Mouse (Mus musculus) heart, adult 2 months (tissue): ENCODE measurements around the gene Irak4.

Experiments used
- CTCF ChIP-seq: fragments of 200-600 bp; IDR thresholded peaks from 2 replicates; pipeline ENCODE4 v1.8.1; 2022; ENCODE audit warnings: antibody characterized with exemption, mild to moderate bottlenecking, moderate library complexity
- POLR2A ChIP-seq: fragments of 200-500 bp; IDR thresholded peaks from 2 replicates; pipeline ENCODE4 v1.6.1; 2011; ENCODE audit warnings: mild to moderate bottlenecking, low read depth, low read length, control low read depth; ENCODE audit not compliant: insufficient read depth

DNA sequence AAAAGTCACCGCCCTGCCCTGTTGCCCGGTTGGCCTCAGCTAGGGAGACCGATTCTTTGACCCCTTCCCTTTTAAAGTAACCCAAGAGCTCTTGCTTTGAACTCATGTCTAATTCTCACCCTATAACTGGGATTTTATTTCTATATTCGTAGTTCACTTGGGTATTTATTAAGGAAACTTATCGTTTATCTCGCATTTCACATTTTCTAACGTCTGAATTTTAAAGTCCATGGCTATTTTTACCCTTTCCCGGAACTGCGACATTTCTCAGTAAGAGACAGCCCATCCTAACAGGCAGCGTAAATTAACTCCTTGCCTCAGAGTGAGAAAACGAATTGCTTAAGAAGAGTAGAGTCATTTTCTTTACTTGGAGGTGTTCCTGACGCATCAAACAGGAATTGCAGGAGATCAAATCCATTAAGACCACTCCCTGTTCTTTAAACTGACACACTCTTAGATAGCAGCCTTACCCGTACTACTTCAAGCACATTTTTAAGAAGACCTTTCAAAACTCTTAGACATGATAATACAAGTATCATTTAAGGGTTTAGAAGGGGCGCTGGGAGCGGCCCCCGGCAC, 25.4 kb upstream of the Irak4 start:
- no peak for TF ChIP-seq CTCF
- TF ChIP-seq POLR2A: no peak
